Comparison of ENCODE assay signal across 12 mouse cellular contexts in the genomic region with DNA sequence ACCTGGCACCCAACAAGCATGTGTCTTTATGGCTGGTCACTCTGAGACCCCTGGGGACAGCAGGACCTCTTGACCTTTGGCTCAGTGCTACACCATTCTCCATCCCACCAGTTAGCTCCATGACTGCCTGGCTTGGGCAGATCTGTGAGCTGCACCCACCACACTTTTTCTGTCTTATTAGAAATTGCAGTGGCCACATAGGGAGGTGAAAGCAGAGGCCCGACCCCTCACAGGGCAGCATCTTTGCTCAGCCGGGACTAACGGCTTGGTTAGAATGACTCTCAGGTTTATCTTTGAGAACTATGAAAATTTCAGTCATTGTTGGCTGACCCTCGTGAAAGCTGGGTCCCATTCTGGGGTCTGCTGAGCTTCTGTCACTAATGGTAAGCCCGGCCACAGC. TPM values are rescaled to one million over a fixed set of nuclear protein-coding genes. Genes with fewer than 3 reads are reported as not detected.
DNase-seq lines count a peak whose midpoint lies in the region; ATAC-seq and TF ChIP-seq lines count a peak whose summit lies in the region.
"Had no signal": no experiment of that assay in that cellular context is flagged by ENCODE, and none has a peak within 500 bp of the region (broad histone marks: within the 10 kb centered on the region; RNA-seq: fewer than 3 reads in every experiment).

No protein-coding gene starts in this region.

- ATAC-seq in intestine, embryonic 14.5 days (replicated peaks; ENCODE audit: low FRiP score, low TSS enrichment, low read depth): no peak
- no peak for ATAC-seq in intestine, embryonic 15.5 days
- ATAC-seq in megakaryocyte, adult 5-6 weeks (ENCODE audit: poor library complexity, severe bottlenecking): no peak
- ATAC-seq in stomach, postnatal 0 days (ENCODE audit: low FRiP score, low TSS enrichment): peak; percentile 27; the same call in 1 of the 2 replicates

- no peak overlapping the region for H3K4me2 ChIP-seq in intestine, embryonic 14.5 days (ENCODE audit: low read length)
- H3K4me2 ChIP-seq in intestine, embryonic 15.5 days (replicated peaks): no peak overlapping the region
- H3K4me2 ChIP-seq in stomach, postnatal 0 days (replicated peaks; ENCODE audit: low read depth): no peak overlapping the region
- H3K4me2 ChIP-seq: kidney, embryonic 15.5 days; limb, embryonic 13.5 days; midbrain, embryonic 11.5 days; neural tube, embryonic 12.5 days had no signal

- no peak overlapping the region for H3K4me3 ChIP-seq in intestine, embryonic 14.5 days (ENCODE audit: low read depth, low read length)
- H3K4me3 ChIP-seq in intestine, embryonic 15.5 days (replicated peaks): no peak overlapping the region
- peak overlapping the region; percentile 84 for H3K4me3 ChIP-seq in megakaryocyte, embryonic 14.5 days (replicated peaks)
- no peak overlapping the region for H3K4me3 ChIP-seq in stomach, postnatal 0 days (ENCODE audit: low read depth, low read length)
- H3K4me3 ChIP-seq in midbrain, embryonic 10.5 days: no peak overlapping the region
- H3K4me3 ChIP-seq: kidney, embryonic 15.5 days; limb, embryonic 13.5 days; neural tube, embryonic 12.5 days had no signal

- intact Hi-C loops in heart, postnatal 14 days (cut with DNase I): loop anchor here (1.0 kb wide), 3 partner anchors 22 to 172 kb away; no protein-coding TSS in a partner anchor

- H3K9me3 ChIP-seq in intestine, embryonic 14.5 days (ENCODE audit: control insufficient read depth, low read length): no peaks in the 10 kb centered on the region
- H3K9me3 ChIP-seq in intestine, embryonic 15.5 days: no peaks in the 10 kb centered on the region
- H3K9me3 ChIP-seq in megakaryocyte, embryonic 14.5 days: no peaks in the 10 kb centered on the region
- no peaks in the 10 kb centered on the region for H3K9me3 ChIP-seq in stomach, postnatal 0 days (ENCODE audit: control insufficient read depth, low read length)
- H3K9me3 ChIP-seq in midbrain, embryonic 10.5 days (replicated peaks): no peaks in the 10 kb centered on the region
- H3K9me3 ChIP-seq: kidney, embryonic 15.5 days; limb, embryonic 13.5 days; neural tube, embryonic 12.5 days had no signal

- WGBS in intestine, embryonic 14.5 days: 78% methylated on average over 5 of the region's 5 CpGs
- WGBS in intestine, embryonic 15.5 days: 71% methylated on average over 5 of the region's 5 CpGs
- 75% methylated on average over 5 of the region's 5 CpGs for WGBS in stomach, postnatal 0 days
- WGBS in midbrain, embryonic 10.5 days: 88% methylated on average over 5 of the region's 5 CpGs

- peaks cover 7% of the 10 kb centered on the region; the same call in 1 of the 2 replicates for H3K36me3 ChIP-seq in intestine, embryonic 14.5 days (ENCODE audit: control insufficient read depth, insufficient read depth, low read length)
- H3K36me3 ChIP-seq in intestine, embryonic 15.5 days: no peaks in the 10 kb centered on the region
- H3K36me3 ChIP-seq in megakaryocyte, embryonic 14.5 days (replicated peaks; ENCODE audit: low read length): peaks cover 85% of the 10 kb centered on the region
- H3K36me3 ChIP-seq in stomach, postnatal 0 days (ENCODE audit: control insufficient read depth, insufficient read depth, low read length): peaks cover 2% of the 10 kb centered on the region; the same call in 1 of the 2 replicates
- H3K36me3 ChIP-seq in midbrain, embryonic 10.5 days: peaks cover 20% of the 10 kb centered on the region
- H3K36me3 ChIP-seq: kidney, embryonic 15.5 days had no signal

- peak; percentile 91 for DNase-seq in heart, adult 11 months
- no peak for DNase-seq in heart, postnatal 14 days
- no peak for DNase-seq in intestine, embryonic 14.5 days (ENCODE audit: low spot score)
- no peak for DNase-seq in stomach, postnatal 0 days (ENCODE audit: low spot score)
- DNase-seq in midbrain, embryonic 10.5 days (ENCODE audit: low spot score): no peak

- TF ChIP-seq EP300 in stomach, postnatal 0 days (optimal IDR thresholded peaks at IDR 0.05): no peak

- no peak for TF ChIP-seq CTCF in stomach, postnatal 0 days (IDR thresholded peaks at IDR 0.05; ENCODE audit: low read depth)

- H3K4me1 ChIP-seq in intestine, embryonic 14.5 days (replicated peaks; ENCODE audit: control insufficient read depth, insufficient read depth, low read length): peaks cover 13% of the 10 kb centered on the region
- peaks cover 17% of the 10 kb centered on the region for H3K4me1 ChIP-seq in intestine, embryonic 15.5 days (replicated peaks)
- peaks cover 95% of the 10 kb centered on the region for H3K4me1 ChIP-seq in megakaryocyte, embryonic 14.5 days
- peaks cover 2% of the 10 kb centered on the region; the same call in 1 of the 2 replicates for H3K4me1 ChIP-seq in stomach, postnatal 0 days (replicated peaks; ENCODE audit: control insufficient read depth, insufficient read depth)
- H3K4me1 ChIP-seq in midbrain, embryonic 10.5 days: peaks cover 26% of the 10 kb centered on the region

- H3K27me3 ChIP-seq in intestine, embryonic 14.5 days (replicated peaks; ENCODE audit: control insufficient read depth, insufficient read depth, low read length): no peaks in the 10 kb centered on the region
- no peaks in the 10 kb centered on the region for H3K27me3 ChIP-seq in intestine, embryonic 15.5 days (replicated peaks)
- H3K27me3 ChIP-seq in megakaryocyte, embryonic 14.5 days (replicated peaks): no peaks in the 10 kb centered on the region
- H3K27me3 ChIP-seq in stomach, postnatal 0 days (ENCODE audit: control insufficient read depth, insufficient read depth, low read length): no peaks in the 10 kb centered on the region
- no peaks in the 10 kb centered on the region for H3K27me3 ChIP-seq in midbrain, embryonic 10.5 days (ENCODE audit: low read depth, poor library complexity, severe bottlenecking)
- H3K27me3 ChIP-seq: kidney, embryonic 15.5 days; limb, embryonic 13.5 days; neural tube, embryonic 12.5 days had no signal

- 0 out of 2 replicates have a peak overlapping the region, but pooled peaks have one; percentile 7 for H3K27ac ChIP-seq in intestine, embryonic 14.5 days (ENCODE audit: low read depth)
- H3K27ac ChIP-seq in intestine, embryonic 15.5 days: no peak overlapping the region
- no peak overlapping the region for H3K27ac ChIP-seq in stomach, postnatal 0 days (replicated peaks)
- no peak overlapping the region for H3K27ac ChIP-seq in midbrain, embryonic 10.5 days (replicated peaks)
- H3K27ac ChIP-seq: kidney, embryonic 15.5 days; limb, embryonic 13.5 days; neural tube, embryonic 12.5 days had no signal

- no peak overlapping the region for H3K9ac ChIP-seq in intestine, embryonic 14.5 days (ENCODE audit: low read length)
- H3K9ac ChIP-seq in intestine, embryonic 15.5 days: no peak overlapping the region
- H3K9ac ChIP-seq in stomach, postnatal 0 days (ENCODE audit: low read length): no peak overlapping the region
- H3K9ac ChIP-seq: kidney, embryonic 15.5 days; limb, embryonic 13.5 days; neural tube, embryonic 12.5 days had no signal

RNA-seq across cellular contexts. Expression of gene Sgsm3, which starts 49.3 kb away (rescaled TPM):
- 10 to 100 TPM in 1 of 2 experiments, 1 to 10 TPM in 1; 9.8 to 10.9 TPM for total RNA-seq in heart, postnatal 14 days (2021)
- 22.1 and 26.4 TPM in 2 replicates for polyA plus RNA-seq in intestine, embryonic 14.5 days (2014; fragmentation: Nextera tagmentation; extraction: Ambion mirVana)
- 27.6 and 29.2 TPM in 2 replicates for polyA plus RNA-seq in intestine, embryonic 15.5 days (2015; fragmentation: Nextera tagmentation; extraction: Ambion mirVana)
- polyA plus RNA-seq in megakaryocyte, embryonic 14.5 days (2012; ENCODE audit: insufficient read depth, low replicate concordance): 4.3 and 8.5 TPM in 2 replicates
- 3.4 and 5.9 TPM in 2 replicates for total RNA-seq in megakaryocyte, adult 5-6 weeks (2015)
- total RNA-seq in megakaryocyte, adult 5-6 weeks (2017): 20.0 and 20.7 TPM in 2 replicates
- 44.8 and 49.4 TPM in 2 replicates for polyA plus RNA-seq in stomach, postnatal 0 days (2015; fragmentation: Nextera tagmentation; extraction: Ambion mirVana)
- 38.0 and 38.8 TPM in 2 replicates for polyA plus RNA-seq in midbrain, embryonic 10.5 days (2016; fragmentation: Nextera tagmentation; extraction: Ambion mirVana)
